Mouse (Mus musculus): ENCODE measurements around the gene Cenpt.
"Not testable (repeated sequence)": the region's sequence is repeated elsewhere in the genome, so short reads cannot be mapped to it uniquely, and the experiment has no call there.

The Cenpt gene

DNA sequence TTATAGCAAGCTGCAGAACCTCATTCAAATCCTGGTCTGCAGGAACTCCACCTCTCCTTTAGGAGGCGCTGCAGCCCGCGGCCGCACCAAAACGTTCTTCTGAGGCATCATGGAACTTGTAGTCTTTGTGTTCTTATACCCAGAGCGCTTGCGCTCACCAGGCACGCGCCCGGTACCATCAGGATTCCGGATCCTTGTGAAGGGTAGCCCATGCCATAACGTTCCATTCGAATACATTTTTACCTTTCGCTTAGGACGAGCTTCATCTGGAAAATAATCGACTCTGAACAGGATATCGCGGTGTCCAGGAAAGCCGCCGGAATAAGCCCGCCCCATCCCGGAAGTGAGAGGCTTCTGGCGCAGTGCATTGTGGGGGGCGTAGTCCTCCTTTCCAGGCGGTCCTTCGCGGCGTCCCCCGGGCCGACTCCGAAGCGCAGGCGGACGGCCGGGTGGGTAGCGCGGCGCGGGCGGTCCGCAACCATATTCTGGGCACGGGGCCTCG, 1.7 kb upstream of the Cenpt start, which contains the start of gene Thap11:
Gene Thap11 (plus strand): TSS at position 418 of the 502 bp plus-strand sequence.
- in situ Hi-C loops (cut with MboI, MseI), result no loop called here

DNA sequence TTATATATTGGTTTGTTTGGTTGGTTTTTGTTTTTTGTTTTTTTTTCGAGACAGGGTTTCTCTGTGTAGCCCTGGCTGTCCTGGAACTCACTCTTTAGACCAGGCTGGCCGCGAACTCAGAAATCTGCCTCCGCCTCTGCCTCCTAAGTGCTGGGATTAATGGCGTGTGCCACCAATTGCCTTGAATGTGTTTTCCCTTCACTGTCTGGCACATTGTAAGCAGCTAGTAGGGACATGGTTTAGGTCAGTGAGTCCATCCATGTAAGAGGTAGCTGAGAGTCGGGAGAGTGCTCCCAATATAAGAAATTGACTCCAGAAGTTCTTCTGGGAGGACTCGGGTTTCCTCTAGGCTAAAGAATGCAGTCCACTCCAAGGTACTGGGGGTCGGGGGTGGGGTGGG, 1.2 kb upstream of the Cenpt start:
- in situ Hi-C loops (cut with MboI, MseI), result no loop called here

DNA sequence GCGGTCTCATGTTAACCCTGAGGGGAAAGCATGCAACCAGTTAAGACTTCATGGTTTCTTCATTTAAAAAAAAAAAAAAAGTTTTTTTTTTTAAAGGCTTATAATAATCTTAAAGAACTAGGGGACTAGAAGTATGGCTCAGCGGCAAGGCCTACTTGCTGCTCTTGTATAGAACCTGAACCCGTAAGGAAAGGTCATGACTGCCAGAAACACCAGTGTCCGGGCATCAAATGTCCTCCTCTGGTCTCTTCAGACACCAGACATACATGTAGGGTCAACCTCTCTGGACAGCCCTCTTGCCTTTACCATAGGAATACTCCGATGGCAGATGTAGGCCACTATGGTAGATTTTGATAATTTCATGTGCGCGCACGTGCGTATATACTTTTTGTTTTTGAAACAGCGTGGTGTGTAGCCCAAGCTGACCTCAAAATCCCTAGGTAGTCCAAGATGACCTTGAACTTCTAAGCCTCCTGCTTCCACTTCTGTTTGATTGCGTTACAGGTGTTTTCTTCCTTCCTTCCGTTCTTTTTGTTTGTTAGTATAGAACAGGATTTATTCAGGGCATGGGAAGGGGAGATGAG, 840 bp downstream of the Cenpt start:
- in situ Hi-C loops (cut with MboI, MseI), result no loop called here

DNA sequence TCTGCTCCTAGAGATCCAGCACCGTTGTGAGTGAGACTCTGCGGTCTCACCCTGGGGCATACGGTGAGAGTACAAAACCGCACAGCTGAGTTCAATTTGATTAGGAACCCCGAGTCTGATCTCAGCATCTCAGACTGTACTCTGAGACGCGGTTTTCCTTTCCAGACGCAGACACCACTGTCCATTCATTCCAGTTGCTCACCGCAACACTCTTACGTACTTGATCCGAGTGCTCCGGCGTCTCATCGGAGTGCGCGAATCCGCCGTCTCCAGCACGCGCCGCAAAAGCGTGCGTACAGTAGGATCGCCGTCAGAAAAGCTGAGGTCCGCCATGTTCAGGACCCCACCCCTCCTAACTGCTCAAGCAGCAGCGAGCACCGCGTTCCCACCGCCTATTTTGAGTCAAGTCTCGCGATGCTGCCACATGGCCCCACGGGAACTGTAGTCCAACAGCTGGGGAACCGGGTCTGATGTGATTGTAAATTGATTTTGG, 1.4 kb downstream of the Cenpt start:
- in situ Hi-C loops (cut with MboI, MseI), result no loop called here

DNA sequence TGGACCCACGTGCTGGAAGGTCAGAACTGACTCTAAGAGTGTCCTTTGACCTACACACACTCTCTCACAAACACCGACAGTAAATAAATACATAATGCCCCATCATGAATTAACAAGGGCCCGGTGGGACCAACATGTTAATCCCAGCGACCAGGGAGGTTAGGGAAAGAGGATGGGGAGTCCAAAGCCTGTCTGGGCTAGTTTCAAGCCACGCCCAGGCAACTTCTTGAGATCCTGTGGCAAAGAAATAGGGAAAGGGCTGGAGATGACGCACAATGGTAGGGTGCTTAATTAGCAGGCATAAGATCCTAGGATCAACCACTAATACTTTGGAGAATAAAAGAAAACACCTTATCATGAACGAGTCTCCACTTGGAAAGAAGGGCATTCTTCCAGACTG, 2.5 kb downstream of the Cenpt start:
- in situ Hi-C loops (cut with MboI, MseI), result no loop called here

DNA sequence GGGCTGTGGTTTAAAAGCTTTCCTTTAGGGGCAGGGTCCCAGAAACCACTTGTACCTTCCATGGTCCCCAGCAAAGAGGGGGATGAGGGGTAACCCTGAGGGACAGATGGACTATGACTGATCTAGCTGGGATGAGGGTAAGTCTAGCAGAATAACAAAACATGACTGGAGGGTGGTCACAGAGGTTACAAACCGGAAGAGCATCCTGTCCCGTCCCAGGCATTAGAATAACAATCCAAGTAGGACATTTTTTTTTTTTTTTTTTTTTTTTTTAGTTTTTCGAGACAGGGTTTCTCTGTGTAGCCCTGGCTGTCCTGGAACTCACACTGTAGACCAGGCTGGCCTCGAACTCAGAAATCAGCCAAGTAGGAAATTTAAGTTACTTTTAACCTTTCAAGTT, 3.1 kb downstream of the Cenpt start:
- in situ Hi-C loops (cut with MboI, MseI), result no loop called here

DNA sequence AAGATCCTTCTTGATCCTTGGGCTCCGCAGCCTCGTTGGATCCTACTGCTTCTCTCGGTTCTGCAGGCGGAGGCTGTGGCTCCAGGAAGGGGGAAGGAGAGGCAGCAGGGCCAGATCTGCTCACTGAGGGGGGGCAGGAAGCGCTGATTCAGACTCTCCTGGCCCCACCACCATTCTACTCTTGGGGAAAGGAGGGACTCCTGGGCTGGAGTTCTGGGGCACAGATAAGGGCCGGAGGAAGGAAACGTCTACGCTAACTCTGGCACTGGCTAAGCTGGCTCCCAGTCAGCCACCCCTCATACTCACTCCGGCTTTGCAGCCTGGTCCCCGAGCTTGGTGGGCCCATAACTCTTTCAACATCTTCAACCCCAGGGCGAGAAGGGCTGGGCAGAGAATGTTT, 6.4 kb downstream of the Cenpt start:
- in situ Hi-C loops (cut with MboI, MseI), result loop anchor here in 1 of 2 experiments (10.0 kb wide), 1 partner anchor 1212 kb away; the partner anchor contains the start of gene Rrad

DNA sequence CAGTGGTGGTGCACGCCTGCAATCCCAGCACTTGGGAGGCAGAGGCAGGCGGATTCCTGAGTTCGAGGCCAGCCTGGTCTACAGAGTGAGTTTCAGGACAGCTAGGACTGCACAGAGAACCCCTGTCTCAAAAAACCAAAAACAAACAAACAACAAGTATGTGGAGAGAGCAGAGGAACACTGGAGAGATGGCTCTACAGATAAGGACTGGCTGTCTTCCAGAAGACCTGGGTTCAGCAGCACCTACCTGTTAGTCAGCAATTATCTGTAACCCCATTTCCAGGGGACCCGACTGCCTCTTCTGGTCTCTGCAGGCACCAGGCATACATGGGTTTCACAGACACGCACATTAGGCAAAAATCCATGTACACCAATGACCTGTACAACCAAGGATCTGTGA, 13.9 kb downstream of the Cenpt start:
- in situ Hi-C loops (cut with MboI, MseI), result no loop called here

DNA sequence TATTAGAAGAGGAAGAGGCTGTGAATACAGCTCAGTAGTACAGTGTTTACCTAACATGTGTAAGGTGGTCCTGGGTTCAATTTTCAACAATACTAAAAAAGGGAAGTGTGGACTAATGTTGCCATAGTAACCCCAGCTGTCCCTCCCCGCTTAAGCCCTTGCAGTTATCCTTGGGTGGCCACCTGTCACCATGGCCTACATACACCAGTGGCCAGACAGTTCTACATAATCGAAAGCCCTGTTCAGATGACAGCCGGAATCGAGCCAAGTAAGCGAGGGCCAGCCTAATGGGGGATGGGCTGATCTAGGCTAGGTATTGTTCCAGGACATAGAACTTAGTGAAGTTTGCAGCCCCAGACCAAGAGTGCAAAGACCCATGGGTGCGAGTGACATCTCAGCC, 16.1 kb downstream of the Cenpt start:
- in situ Hi-C loops (cut with MboI, MseI), result no loop called here

DNA sequence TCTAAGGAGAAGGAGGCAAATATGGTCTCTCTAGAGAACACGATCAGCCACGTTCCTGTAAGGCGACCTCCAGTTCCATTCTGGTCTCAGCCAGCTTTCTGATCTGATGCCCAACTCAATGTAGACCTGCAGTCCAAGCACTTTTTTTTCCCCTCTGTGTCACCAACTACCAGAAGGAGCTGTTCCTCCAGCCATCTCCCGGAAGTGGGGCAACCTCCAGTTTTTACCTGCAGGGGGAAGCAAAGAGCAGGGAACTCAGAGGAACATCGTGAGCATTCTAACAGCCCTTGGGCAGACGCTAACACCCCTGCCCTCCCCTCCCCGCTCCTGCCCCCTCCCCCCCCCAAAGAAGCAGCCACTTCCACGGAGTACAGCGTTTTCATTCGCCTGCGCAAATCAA, 17.8 kb downstream of the Cenpt start:
- in situ Hi-C loops (cut with MboI, MseI), result no loop called here

DNA sequence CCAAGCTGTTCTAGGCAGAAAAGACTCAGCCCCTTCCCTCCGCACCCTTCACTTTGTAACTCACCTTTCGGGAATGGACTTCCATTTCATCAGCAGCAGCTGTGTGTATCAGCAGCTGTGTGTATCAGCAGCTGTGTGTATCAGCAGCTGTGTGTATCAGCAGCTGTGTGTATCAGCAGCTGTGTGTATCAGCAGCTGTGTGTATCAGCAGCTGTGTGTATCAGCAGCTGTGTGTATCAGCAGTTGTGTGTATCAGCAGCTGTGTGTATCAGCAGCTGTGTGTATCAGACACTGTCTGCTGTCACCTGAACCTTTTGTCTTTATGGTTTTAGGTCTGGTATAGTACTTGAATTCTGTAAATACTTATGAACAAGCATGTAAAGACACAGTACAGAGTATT, 19.3 kb downstream of the Cenpt start:
- in situ Hi-C loops (cut with MboI, MseI), result not testable (repeated sequence)

DNA sequence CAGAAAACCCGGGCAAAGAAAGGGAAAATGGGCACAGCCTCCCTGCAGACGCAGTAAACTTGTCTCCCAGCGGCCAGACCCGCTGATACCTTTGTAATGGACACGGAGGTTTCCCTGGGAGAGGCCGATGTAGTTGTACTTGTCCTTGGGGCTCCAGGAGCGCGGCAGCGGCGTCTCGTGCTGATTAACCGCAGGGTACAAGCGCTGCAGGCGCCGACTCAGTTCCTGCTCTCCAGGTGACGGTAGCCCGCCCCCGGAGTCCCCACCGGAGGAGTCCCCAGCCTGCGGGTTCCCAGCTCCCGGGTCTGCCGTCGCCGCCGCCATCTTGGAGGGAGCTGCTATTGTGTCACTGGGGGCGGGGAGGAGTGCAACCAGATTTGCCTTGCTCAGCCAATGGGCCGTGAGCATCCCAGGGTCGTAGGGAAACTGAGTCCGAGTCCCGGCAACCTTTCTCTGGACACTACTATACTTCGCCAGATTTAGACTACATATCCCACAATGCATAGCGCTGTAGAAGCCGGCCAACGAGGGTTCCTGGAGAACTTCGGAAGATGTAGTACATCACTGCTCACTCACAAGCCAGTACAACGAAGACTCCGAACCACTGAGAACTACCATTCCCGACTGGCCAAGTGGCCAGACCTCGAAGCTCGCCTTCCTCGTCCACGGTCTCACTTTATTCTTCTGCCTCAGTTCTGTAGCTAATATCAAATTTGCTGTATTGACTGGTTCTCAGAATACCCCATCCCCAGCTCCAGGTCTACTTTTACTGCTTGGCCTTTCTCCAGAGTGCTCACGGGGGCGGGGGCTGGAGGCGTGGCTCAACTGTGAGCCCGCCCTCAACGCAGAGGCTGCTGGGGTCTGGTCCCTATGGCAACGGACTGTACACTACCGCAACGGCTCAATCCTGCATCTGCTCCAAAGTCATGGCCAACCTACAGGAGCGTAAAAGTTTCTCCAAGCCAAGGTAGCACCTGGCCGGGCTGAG, 25.9 kb downstream of the Cenpt start, which contains the start of the genes Ranbp10 and Tsnaxip1:
Gene Ranbp10 (minus strand): TSS at position 490 of the 988 bp plus-strand sequence.
Gene Tsnaxip1 (plus strand): TSS at position 871 of the 988 bp plus-strand sequence.
- in situ Hi-C loops (cut with MboI, MseI), result no loop called here

DNA sequence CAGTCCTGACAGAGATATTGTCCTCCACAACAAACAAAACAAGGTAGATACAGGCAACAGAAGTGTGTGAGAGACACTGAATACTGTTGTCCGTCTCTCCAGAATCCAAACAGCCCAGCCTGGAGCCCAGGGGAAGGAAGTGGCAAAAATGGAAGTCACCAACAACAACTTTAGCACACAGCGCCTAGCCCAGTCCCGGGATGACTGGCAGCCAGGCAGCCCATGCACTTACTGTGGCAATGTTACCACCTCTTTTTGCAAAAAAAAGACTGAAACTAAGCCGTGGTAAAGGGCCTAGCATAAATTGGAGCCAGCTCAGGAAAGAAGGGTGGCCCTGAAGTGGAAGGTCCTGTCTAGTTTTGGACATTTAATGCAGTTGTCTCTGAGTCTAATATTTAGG, 26.7 kb downstream of the Cenpt start:
- in situ Hi-C loops (cut with MboI, MseI), result no loop called here

DNA sequence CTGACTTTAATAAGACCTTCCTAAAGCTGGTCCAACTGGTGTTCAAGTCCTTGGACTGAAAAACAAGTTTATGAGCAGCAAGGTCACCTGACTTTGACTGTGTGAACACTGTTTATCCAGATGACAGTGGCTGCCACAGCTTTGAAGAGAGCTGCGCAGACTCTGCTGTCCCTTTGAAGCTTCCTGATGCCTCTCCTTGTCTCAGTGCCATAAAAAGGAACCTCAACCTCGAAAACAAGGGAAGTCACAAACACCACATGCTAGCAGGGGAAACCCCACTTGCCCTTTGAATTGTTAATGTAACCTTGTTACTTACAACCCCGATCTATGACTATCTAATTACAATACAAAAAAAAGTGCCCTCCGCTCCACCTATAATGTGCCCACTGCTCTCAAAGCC, 27.6 kb downstream of the Cenpt start:
- in situ Hi-C loops (cut with MboI, MseI), result no loop called here

DNA sequence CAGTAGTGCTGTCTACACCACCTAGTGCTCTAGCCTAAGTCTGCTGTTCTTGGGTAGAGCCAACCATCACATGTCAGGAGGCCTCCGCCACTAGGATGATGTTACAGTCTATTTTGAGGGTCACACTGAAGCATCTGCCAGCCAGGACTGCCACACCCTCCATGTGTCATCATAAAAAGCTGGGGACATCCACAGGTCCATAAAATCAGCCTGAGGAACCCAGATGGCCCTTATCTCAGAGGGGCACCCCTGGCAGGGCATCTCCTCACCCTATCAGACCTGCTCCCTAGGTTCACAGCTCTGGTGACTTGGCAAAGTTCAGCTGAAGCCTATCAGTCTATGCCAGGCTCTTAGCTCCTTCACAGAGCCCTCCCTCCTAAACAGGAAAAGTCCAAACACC, 32.2 kb downstream of the Cenpt start:
- in situ Hi-C loops (cut with MboI, MseI), result no loop called here

DNA sequence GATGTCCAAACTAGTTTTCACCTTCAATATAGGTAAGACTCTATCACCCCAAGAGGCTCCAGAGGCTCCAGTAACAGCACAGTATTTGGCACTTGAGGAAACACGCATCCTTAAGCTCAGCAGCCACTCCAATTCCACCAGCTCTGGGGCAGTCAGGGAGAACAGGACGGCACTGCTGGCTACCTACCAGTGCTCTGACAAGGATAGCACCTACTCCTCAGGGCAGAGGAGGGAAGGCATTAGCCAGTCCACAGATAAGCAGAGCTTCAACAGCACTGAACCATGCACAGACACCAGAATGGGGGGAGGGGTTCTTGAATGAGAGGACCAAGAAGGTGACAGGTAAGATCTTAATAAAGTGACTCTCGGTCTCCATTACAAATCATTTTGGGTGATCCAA, 33.4 kb downstream of the Cenpt start:
- in situ Hi-C loops (cut with MboI, MseI), result no loop called here

DNA sequence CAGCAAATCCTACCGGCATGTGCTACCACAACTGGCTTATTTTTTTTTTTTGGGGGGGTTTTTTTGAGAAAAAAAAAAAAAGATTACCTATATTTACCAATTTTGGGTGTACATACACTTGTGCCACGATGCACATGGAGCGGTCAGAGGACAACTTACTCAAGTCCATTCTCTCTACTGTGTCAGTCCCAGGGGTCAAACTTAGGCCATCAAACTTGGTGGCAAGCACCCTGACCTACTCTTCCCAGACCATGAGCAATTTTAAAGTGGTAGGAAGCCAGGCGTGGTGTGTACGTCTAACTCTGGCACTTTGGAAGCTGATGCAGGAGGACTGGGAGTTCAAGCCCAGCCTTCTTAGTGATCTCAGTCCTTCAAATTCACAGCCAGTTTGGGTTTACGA, 39.8 kb downstream of the Cenpt start:
- in situ Hi-C loops (cut with MboI, MseI), result no loop called here

DNA sequence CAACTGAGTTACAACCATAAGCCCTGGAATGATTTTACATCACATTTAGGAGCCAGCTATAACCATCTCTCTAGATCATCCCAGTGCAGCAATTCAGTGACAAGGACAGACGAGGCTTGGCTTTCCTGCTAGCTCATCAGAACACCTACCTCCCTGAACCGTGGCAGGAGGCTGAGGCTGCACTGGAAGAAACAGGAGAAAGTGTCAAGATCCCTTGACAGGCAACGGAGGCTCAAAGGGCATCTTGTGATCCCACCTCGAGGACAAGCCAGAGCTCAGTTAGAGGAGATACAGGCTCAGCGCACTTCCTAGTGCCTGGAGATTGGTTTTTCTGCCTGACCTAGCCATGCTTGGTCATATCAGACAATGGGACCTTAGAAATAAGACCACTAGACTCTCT, 40.6 kb downstream of the Cenpt start:
- in situ Hi-C loops (cut with MboI, MseI), result no loop called here

DNA sequence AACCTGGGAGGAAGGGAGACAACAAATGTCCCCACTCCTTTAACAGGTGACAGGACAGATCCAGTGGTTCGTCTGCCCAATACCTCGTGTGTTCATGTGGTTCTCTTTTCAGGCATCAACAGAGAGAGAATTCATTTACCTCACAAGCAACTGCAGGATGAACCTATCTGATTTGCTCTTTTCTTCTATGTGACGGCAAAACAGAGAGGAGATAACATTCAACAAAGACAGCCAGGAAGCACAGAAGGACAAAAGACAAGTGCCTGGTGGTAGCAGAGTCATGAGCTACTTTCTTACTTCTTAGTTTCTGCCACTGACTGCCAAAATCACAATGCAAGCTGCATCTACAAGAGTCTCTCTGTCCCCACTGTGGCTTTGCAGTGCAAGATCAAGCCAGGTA, 41.5 kb downstream of the Cenpt start:
- in situ Hi-C loops (cut with MboI, MseI), result no loop called here

DNA sequence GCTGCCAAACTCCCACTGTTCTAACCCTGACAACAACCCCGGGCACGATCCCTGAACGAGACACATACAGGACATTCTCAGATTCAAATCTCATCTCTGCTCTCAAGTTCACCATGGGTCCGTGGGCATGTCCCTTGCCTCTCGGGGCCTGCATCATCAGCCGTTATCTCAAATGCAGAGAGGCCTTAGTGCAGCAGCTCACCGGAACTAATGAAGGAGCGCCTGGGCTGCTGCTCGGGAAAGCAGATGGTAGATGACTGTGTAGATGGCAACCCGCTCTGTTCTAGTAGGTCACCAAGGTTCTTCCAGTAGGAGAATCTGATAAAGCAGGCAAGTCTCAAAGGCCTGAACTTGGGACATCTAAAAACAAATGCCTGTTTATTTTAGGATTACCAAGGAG, 42.0 kb downstream of the Cenpt start:
- in situ Hi-C loops (cut with MboI, MseI), result no loop called here

DNA sequence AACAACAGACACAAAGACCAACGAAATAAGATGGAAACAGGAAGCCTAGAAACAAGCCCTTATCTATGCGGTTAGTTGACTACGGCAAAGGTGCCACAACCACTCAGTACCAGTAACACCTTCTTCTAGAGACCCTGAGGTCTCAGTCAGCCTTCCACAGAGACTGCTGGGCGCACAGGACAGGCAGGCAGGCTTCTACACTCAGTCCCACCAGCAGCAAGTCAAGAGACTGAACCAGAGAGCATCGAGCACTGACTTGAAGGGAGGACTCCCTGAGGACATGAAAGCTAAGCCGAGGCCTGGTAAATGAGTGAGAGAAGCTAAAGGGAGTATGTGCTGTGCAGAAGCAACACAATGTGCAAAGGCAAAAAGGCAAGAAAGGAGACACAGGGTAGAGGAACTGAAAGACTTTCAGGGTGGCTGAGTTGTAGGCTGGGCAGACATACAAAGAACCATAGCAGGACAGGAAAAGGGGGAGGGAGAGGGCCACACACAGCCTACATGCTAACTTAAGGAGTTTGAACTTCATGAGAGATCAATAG, 42.8 kb downstream of the Cenpt start:
- in situ Hi-C loops (cut with MboI, MseI), result no loop called here

DNA sequence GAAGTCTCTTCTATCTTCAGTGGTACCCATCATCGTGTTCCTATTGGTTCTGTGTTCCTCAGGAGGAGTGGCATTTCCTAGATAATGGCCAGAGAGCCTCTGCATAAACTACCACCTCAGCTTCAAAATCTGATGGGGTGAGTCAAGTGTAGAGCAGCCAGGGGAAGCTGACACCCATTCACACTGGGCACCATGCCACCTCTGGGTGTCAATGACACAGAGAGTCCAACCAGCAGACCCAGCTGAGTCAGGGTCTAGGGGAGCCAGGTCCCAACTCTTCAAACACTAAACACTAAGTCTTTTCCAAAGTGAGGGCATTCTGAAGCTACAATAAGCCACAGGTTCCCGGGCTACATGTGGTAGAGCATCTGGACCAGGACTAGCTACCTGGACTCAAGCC, 44.6 kb downstream of the Cenpt start:
- in situ Hi-C loops (cut with MboI, MseI), result loop anchor here in 1 of 2 experiments (10.0 kb wide), 1 partner anchor 706 kb away; the partner anchor contains the start of gene Cdh3
